Mouse (Mus musculus): Measurements from ENCODE around the gene Mcrip1. TPM values are rescaled to one million over a fixed set of nuclear protein-coding genes. Genes with fewer than 3 reads are reported as not detected.

Gene Mcrip1
- polyA plus RNA-seq, 1 experiment from 2014 or later = 134 TPM

DNA sequence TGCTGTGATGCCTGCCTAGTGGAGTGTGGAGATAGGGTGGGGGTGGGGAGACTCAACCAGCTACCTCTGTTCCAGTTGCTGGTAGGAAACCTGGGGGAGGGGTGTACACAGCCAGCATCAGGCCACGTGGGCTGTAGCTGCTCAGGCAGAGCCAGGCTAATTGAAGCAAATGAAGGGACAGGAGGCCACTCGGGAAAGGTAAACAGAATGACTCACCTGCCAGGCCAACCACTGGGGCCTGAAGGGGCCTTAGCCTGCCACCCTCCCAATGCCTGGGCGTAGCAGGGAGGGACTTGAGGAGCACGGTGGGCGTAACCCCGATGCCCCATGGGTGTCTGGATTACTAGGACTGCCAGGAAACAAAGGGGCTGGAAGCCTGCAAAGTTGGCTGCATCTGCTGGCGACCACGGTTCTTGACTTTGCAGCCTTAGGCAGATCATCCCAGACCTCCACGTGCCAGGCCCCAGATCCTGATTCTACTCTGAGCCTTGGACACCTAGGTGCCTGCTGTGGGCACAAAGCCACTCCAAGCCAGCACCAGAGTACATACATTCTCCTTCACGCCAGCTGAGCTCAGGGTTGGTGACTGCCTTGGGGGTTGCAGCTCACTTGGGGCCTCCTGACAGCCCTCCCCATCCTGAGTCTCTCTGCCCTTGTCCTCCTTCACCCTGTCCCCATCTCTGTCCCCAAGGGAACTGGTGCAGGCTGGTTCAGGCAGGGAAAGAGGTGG lies 10.1 kb downstream of the Mcrip1 start:
- Histone ChIP-seq H3K9me3 (no peaks in the 10 kb centered on the region), H3K4me3 (no peak overlapping the region), H3K27me3 (replicated peaks) (peaks cover 28% of the 10 kb centered on the region), H3K36me3 (peaks cover 32% of the 10 kb centered on the region), H3K4me1 (peaks cover 42% of the 10 kb centered on the region), H3K9ac (peak overlapping the region; percentile 67), H3K27ac (replicated peaks) (peak overlapping the region; percentile 28; the same call in 1 of the 2 replicates), H3K4me2 (no peak overlapping the region)
- no peak for ATAC-seq (ENCODE audit: extremely low read depth, insufficient number of reproducible peaks, low FRiP score, low TSS enrichment)
- WGBS = 30% methylated on average over 10 of the region's 10 CpGs

DNA sequence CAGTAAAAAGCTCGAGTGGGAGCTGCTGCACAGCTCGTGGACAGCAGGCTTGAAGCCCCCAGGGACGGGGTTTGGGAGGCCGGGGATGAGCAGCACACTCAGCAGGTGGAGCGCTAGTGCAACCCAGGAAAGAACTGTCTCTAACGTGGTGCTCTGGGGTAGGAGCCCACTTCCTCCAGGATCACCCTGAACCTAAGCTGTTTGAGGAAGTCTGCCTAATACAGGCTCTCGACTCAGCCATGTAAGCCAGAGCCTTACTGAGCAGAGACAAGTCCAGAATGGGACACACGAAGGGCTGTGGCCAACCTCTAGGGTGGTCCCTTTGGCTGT lies 10.6 kb downstream of the Mcrip1 start:
- ATAC-seq (ENCODE audit: extremely low read depth, insufficient number of reproducible peaks, low FRiP score, low TSS enrichment) = no peak
- Histone ChIP-seq H3K4me2 (no peak overlapping the region), H3K4me1 (peaks cover 42% of the 10 kb centered on the region), H3K27ac (replicated peaks) (peak overlapping the region; percentile 28), H3K4me3 (no peak overlapping the region), H3K27me3 (replicated peaks) (peaks cover 34% of the 10 kb centered on the region), H3K9ac (peak overlapping the region; percentile 67), H3K9me3 (no peaks in the 10 kb centered on the region), H3K36me3 (peaks cover 27% of the 10 kb centered on the region)
- 44% methylated on average over 8 of the region's 8 CpGs for WGBS

- no peaks in the 10 kb centered on the region for H3K9me3 ChIP-seq
- WGBS = 59% methylated on average over 3 of the region's 3 CpGs
- no peak overlapping the region for H3K4me3 ChIP-seq
- H3K4me2 ChIP-seq = no peak overlapping the region
- H3K9ac ChIP-seq = 0 out of 2 replicates have a peak overlapping the region, but pooled peaks have one; percentile 1
- peak overlapping the region; percentile 28 for H3K27ac ChIP-seq (replicated peaks)
- no peak for ATAC-seq (ENCODE audit: extremely low read depth, insufficient number of reproducible peaks, low FRiP score, low TSS enrichment)
- peaks cover 38% of the 10 kb centered on the region for H3K27me3 ChIP-seq (replicated peaks)
- peaks cover 23% of the 10 kb centered on the region for H3K36me3 ChIP-seq
- peaks cover 42% of the 10 kb centered on the region for H3K4me1 ChIP-seq
Measured at GRCm38 (mm10) chr11:120538485-120538884, 11.0 kb downstream of the Mcrip1 start.

- 64% methylated on average over 3 of the region's 3 CpGs for WGBS
- Histone ChIP-seq H3K9me3 (no peaks in the 10 kb centered on the region), H3K4me1 (peaks cover 38% of the 10 kb centered on the region), H3K27me3 (replicated peaks) (peaks cover 65% of the 10 kb centered on the region), H3K9ac (no peak overlapping the region), H3K4me3 (no peak overlapping the region), H3K4me2 (no peak overlapping the region), H3K27ac (replicated peaks) (no peak overlapping the region), H3K36me3 (no peaks in the 10 kb centered on the region)
- no peak for ATAC-seq (ENCODE audit: extremely low read depth, insufficient number of reproducible peaks, low FRiP score, low TSS enrichment)
Measured at GRCm38 (mm10) chr11:120535804-120536203, 13.7 kb downstream of the Mcrip1 start.

- H3K9ac ChIP-seq = no peak overlapping the region
- no peak overlapping the region for H3K4me3 ChIP-seq
- peaks cover 71% of the 10 kb centered on the region for H3K27me3 ChIP-seq (replicated peaks)
- 45% methylated on average over 3 of the region's 3 CpGs for WGBS
- ATAC-seq (ENCODE audit: extremely low read depth, insufficient number of reproducible peaks, low FRiP score, low TSS enrichment) = 0 out of 2 replicates have a peak, but pooled peaks have one; percentile 8
- peaks cover 45% of the 10 kb centered on the region for H3K4me1 ChIP-seq
- H3K4me2 ChIP-seq = no peak overlapping the region
- no peak overlapping the region for H3K27ac ChIP-seq (replicated peaks)
- H3K36me3 ChIP-seq = no peaks in the 10 kb centered on the region
- H3K9me3 ChIP-seq = no peaks in the 10 kb centered on the region
Measured at GRCm38 (mm10) chr11:120535145-120535544, 14.4 kb downstream of the Mcrip1 start.

DNA sequence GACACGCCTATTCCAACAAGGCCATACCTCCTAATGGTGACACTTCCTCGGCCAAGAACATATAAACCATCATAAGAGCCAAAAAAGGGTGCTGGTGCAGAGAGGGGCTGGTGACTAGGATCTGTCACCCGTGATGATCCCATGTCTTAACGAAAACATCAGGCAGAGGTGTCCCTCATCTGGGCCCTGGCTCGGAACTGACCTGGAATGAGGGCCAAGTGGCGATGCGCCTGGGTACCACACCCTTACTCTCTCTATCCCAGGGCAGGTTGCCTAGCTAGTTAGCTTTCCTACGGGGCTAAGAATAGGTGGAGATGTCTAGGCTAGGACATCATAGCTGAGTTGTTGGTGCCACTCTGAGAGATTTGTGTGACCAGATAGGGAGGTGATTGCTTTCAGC lies 15.4 kb downstream of the Mcrip1 start:
- ATAC-seq (ENCODE audit: extremely low read depth, insufficient number of reproducible peaks, low FRiP score, low TSS enrichment) = no peak

DNA sequence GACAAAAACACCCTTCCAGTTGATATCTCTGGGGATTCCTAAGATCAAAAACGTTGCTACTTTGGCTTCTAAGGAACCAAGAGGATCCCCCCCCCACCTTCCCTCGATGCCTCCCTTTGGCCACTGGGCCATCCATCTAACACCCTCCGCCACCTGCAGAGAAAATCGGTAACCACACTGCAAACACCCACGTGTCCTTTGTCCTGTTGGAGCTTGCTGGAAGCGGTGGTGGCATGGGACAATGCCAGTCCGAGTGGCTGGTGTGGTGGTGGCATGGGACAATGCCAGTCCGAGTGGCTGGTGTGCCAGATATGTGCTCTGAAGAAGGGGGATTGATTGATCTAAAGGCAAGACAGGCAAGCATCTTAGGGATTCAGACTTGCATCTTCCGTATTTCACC lies 17.9 kb downstream of the Mcrip1 start:
- Histone ChIP-seq H3K4me2 (no peak overlapping the region), H3K27ac (replicated peaks) (no peak overlapping the region), H3K4me1 (peaks cover 25% of the 10 kb centered on the region), H3K9me3 (no peaks in the 10 kb centered on the region), H3K4me3 (0 out of 2 replicates have a peak overlapping the region, but pooled peaks have one; percentile 48), H3K27me3 (replicated peaks) (peaks cover 90% of the 10 kb centered on the region), H3K36me3 (no peaks in the 10 kb centered on the region), H3K9ac (no peak overlapping the region)
- WGBS = 27% methylated on average over 9 of the region's 9 CpGs
- no peak for ATAC-seq (ENCODE audit: extremely low read depth, insufficient number of reproducible peaks, low FRiP score, low TSS enrichment)

More for the DNA sequence above, 15.4 kb downstream of the Mcrip1 start:
- peaks cover 82% of the 10 kb centered on the region for H3K27me3 ChIP-seq (replicated peaks)
- H3K27ac ChIP-seq (replicated peaks) = no peak overlapping the region
- no peak overlapping the region for H3K4me2 ChIP-seq
- H3K4me3 ChIP-seq = no peak overlapping the region
- H3K9ac ChIP-seq = no peak overlapping the region
- no peaks in the 10 kb centered on the region for H3K36me3 ChIP-seq
- WGBS = 71% methylated on average over 8 of the region's 8 CpGs
- H3K9me3 ChIP-seq = no peaks in the 10 kb centered on the region
- peaks cover 35% of the 10 kb centered on the region for H3K4me1 ChIP-seq

- Histone ChIP-seq H3K9ac (peak within 1 kb of the TSS; percentile 76), H3K27ac (replicated peaks) (no peak within 1 kb of the TSS), H3K27me3 (replicated peaks) (peaks cover 80% of the 10 kb centered on the region), H3K4me2 (peak within 1 kb of the TSS; percentile 75), H3K36me3 (no peaks in the 10 kb centered on the region), H3K9me3 (no peaks in the 10 kb centered on the region), H3K4me3 (peak within 1 kb of the TSS; percentile 48), H3K4me1 (peaks cover 18% of the 10 kb centered on the region)
- no peak for ATAC-seq (ENCODE audit: extremely low read depth, insufficient number of reproducible peaks, low FRiP score, low TSS enrichment)
- 10% methylated on average over 50 of the region's 62 CpGs for WGBS
Measured at GRCm38 (mm10) chr11:120530085-120530964, 19.2 kb downstream of the Mcrip1 start, which contains the start of gene Gcgr. Gene Gcgr, plus strand, starts transcription at chr11:120530699.

- ATAC-seq (ENCODE audit: extremely low read depth, insufficient number of reproducible peaks, low FRiP score, low TSS enrichment) = no peak
- WGBS = 54% methylated on average over 4 of the region's 4 CpGs
- Histone ChIP-seq H3K4me1 (peaks cover 15% of the 10 kb centered on the region), H3K36me3 (no peaks in the 10 kb centered on the region), H3K4me2 (no peak overlapping the region), H3K9me3 (no peaks in the 10 kb centered on the region), H3K9ac (no peak overlapping the region), H3K4me3 (no peak overlapping the region), H3K27ac (replicated peaks) (no peak overlapping the region), H3K27me3 (replicated peaks) (peaks cover 67% of the 10 kb centered on the region)
Measured at GRCm38 (mm10) chr11:120528903-120529302, 20.6 kb downstream of the Mcrip1 start.

- no peak for ATAC-seq (ENCODE audit: extremely low read depth, insufficient number of reproducible peaks, low FRiP score, low TSS enrichment)
- H3K36me3 ChIP-seq = no peaks in the 10 kb centered on the region
- H3K27me3 ChIP-seq (replicated peaks) = peaks cover 56% of the 10 kb centered on the region
- H3K9ac ChIP-seq = no peak overlapping the region
- H3K27ac ChIP-seq (replicated peaks) = no peak overlapping the region
- H3K4me2 ChIP-seq = no peak overlapping the region
- H3K4me1 ChIP-seq = peaks cover 15% of the 10 kb centered on the region
- 62% methylated on average over 9 of the region's 9 CpGs for WGBS
- no peaks in the 10 kb centered on the region for H3K9me3 ChIP-seq
- H3K4me3 ChIP-seq = no peak overlapping the region
Measured at GRCm38 (mm10) chr11:120527690-120528354, 21.7 kb downstream of the Mcrip1 start.

- Histone ChIP-seq H3K4me3 (no peak overlapping the region), H3K36me3 (no peaks in the 10 kb centered on the region), H3K9ac (no peak overlapping the region), H3K9me3 (no peaks in the 10 kb centered on the region), H3K4me2 (no peak overlapping the region), H3K27ac (replicated peaks) (no peak overlapping the region), H3K27me3 (replicated peaks) (peaks cover 37% of the 10 kb centered on the region), H3K4me1 (peaks cover 13% of the 10 kb centered on the region)
- ATAC-seq (ENCODE audit: extremely low read depth, insufficient number of reproducible peaks, low FRiP score, low TSS enrichment) = no peak
- WGBS = 74% methylated on average over 2 of the region's 2 CpGs
Measured at GRCm38 (mm10) chr11:120525959-120526358, 23.6 kb downstream of the Mcrip1 start.

Data from heart, embryonic 13.5 days (tissue).